Mouse (Mus musculus) MEL (cell line): ENCODE results near the gene Pde10a.

Experiments used
- CTCF ChIP-seq, 3 experiments: IDR thresholded peaks in 2 of 3; conservative IDR thresholded peaks in 1 of 3; 2 replicates each; pipeline ENCODE4 v1.5.1; 2011 to 2012; ENCODE audit warnings: low read length in 3 of 3, low read depth in 2 of 3, mild to moderate bottlenecking in 2 of 3, improper control_type of control experiment in 1 of 3, inconsistent platforms in 1 of 3, mixed read lengths in 1 of 3, moderate library complexity in 1 of 3; ENCODE audit not compliant: control insufficient read depth in 1 of 3, insufficient read depth in 1 of 3, poor library complexity in 1 of 3, severe bottlenecking in 1 of 3
- E2F4 ChIP-seq: IDR thresholded peaks from 2 replicates; pipeline ENCODE4 v1.6.1; 2011; ENCODE audit warnings: low read depth, low read length, improper control_type of control experiment, borderline replicate concordance
- EP300 ChIP-seq, 2 experiments: IDR thresholded peaks; 2 replicates each; pipeline ENCODE4 v1.6.1; 2011; ENCODE audit warnings: improper control_type of control experiment in 2 of 2, low read length in 2 of 2, low read depth in 1 of 2, mild to moderate bottlenecking in 1 of 2
- GATA1 ChIP-seq: IDR thresholded peaks from 2 replicates; pipeline ENCODE4 v1.6.1; 2011; ENCODE audit warnings: low read depth, low read length, improper control_type of control experiment
- KAT2A ChIP-seq: conservative IDR thresholded peaks from 2 replicates; pipeline ENCODE4 v1.6.1; 2012; ENCODE audit warnings: low read depth, low read length, improper control_type of control experiment, inconsistent platforms
- MAFK ChIP-seq: IDR thresholded peaks from 2 replicates; pipeline ENCODE4 v1.6.1; 2011; ENCODE audit warnings: low read depth, mild to moderate bottlenecking, low read length, improper control_type of control experiment, borderline replicate concordance
- POLR2A ChIP-seq, 2 experiments: IDR thresholded peaks; 2 replicates each; pipeline ENCODE4 v1.6.1; 2011 to 2012; ENCODE audit warnings: low read length in 2 of 2, mild to moderate bottlenecking in 2 of 2, control low read depth in 1 of 2, improper control_type of control experiment in 1 of 2, low read depth in 1 of 2, moderate library complexity in 1 of 2; ENCODE audit not compliant: control insufficient read depth in 1 of 2, insufficient read depth in 1 of 2, poor library complexity in 1 of 2
- RCOR1 ChIP-seq: IDR thresholded peaks from 2 replicates; pipeline ENCODE4 v1.6.1; 2012; ENCODE audit warnings: low read depth, mild to moderate bottlenecking, inconsistent platforms, low read length, improper control_type of control experiment
- SMC3 ChIP-seq: IDR thresholded peaks from 2 replicates; pipeline ENCODE4 v1.6.1; 2011; ENCODE audit warnings: low read depth, low read length, improper control_type of control experiment
- TAL1 ChIP-seq: IDR thresholded peaks from 2 replicates; pipeline ENCODE4 v1.6.1; 2012; ENCODE audit warnings: mild to moderate bottlenecking, inconsistent platforms, low read length, moderate library complexity, mixed read lengths
- TBP ChIP-seq: IDR thresholded peaks from 2 replicates; pipeline ENCODE4 v1.8.0; 2011; ENCODE audit warnings: low read depth, low read length, improper control_type of control experiment
- USF1 ChIP-seq: IDR thresholded peaks from 2 replicates; pipeline ENCODE4 v1.6.1; 2014; ENCODE audit warnings: low read depth, mild to moderate bottlenecking, inconsistent platforms, low read length, improper control_type of control experiment, moderate library complexity
- ZNF384 ChIP-seq: IDR thresholded peaks from 2 replicates; pipeline ENCODE4 v1.6.1; 2012; ENCODE audit warnings: low read depth, mild to moderate bottlenecking, inconsistent platforms, low read length, improper control_type of control experiment

DNA sequence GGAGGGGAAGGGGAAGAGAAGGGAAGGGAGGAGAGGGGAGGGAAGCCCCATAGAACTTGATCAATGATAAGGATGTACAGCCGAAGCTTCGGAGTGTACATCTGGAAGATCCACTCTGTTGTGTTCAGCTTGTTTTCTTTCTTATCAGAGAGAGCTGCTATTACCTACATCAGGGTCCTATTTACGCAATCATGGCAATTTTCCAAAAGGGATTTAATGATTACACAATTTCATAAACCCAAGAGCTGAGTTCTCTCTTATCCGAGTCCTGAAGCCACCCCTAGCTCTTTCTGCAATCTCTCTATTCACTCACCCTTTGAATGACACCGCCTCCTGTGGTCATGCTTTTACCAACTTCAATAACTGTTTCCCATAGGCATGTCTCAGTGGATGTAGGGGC, 508.3 kb downstream of the Pde10a start:
- no peak for TF ChIP-seq E2F4
- no peak for TF ChIP-seq POLR2A (IDR thresholded peaks at IDR 0.05; ENCODE audit: control insufficient read depth in 1 of 2, insufficient read depth in 1 of 2, low read depth in 1 of 2, low read length in 2 of 2, poor library complexity in 1 of 2)
- TF ChIP-seq CTCF (IDR thresholded peaks at IDR 0.05 in 2 of 3, conservative IDR thresholded peaks at IDR 0.05 in 1 of 3; ENCODE audit: control insufficient read depth in 1 of 3, insufficient read depth in 1 of 3, low read depth in 2 of 3, low read length in 3 of 3, poor library complexity in 1 of 3, severe bottlenecking in 1 of 3), result no peak
- no peak for TF ChIP-seq TAL1
- TF ChIP-seq USF1, result no peak
- TF ChIP-seq KAT2A, result no peak
- TF ChIP-seq GATA1, result no peak
- TF ChIP-seq RCOR1, result no peak
- TF ChIP-seq MAFK, result no peak
- no peak for TF ChIP-seq EP300 (IDR thresholded peaks at IDR 0.05; ENCODE audit: low read depth in 1 of 2, low read length in 2 of 2)
- no peak for TF ChIP-seq SMC3
- no peak for TF ChIP-seq ZNF384
- TF ChIP-seq TBP, result no peak
